Mouse (Mus musculus): ENCODE results near the gene Defb11.
"Not testable (repeated sequence)": the region's sequence is repeated elsewhere in the genome, so short reads cannot be mapped to it uniquely, and the experiment has no call there.

Gene Defb11

DNA sequence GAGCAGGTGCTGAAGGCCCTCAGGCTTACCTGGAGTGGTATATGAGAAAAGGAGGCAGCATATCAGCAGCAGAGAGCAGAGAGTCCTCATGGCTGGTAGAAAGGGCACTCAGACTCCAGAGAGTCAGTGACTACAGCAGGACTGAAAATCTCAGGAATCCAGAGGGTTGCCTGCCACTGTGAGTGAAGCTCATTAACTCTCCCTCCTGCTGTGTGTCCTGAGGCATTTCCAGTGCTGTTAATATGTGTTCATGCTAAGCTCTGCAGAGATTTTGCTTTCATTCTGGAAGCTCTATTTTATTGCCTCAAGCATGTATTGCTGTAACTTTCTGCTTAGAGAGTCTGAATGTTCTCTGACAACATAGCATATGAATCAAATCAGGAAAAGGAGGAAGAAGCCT is at the start of gene Defb11:
TSS of gene Defb11 (minus strand) at position 123 of the 400 bp plus-strand sequence.
- in situ Hi-C loops (cut with MseI, MboI), result not testable (repeated sequence)

GRCm38 (mm10) chr8:21955321-21955720 is 49.1 kb upstream of the Defb11 start:
- in situ Hi-C loops (cut with MseI, MboI), result loop anchor here (5.0 to 25.0 kb wide), 4 partner anchors 193 to 943 kb away; no protein-coding TSS in a partner anchor

DNA sequence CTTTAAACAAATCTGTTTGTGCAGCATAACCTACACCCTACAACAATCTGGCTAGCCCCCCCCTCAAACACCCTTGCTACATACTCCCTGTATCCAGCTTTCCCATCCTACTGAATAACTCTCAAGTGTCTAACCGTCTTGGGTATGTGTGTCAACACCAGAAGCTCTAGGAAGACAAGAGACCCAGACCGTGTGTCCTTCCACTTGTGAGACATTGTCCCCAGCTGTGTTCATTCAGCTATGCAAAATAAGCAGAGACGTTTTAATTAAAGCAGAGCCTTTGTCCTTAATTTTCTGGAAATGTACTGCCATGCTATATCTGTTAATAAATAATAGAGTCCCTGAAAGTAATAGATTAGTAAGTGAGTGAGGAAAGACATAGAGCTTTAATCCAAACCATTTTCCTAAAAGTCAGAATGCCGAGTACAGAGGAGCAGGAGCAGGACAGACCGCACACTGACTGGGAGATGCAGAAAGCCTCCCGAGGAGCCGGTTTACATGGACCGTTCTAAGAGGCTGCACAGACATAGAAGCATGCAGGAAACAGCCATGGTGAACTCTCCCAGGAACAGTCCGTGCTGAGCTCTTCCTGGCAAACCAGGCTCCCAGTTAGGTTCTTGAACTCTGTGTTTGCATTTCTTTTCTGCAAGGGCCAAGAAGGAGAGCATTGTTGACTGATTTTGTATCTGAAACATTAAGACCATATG is 41.3 kb upstream of the Defb11 start:
- in situ Hi-C loops (cut with MseI, MboI), result no loop called here

- in situ Hi-C loops (cut with MseI, MboI), result no loop called here
These were observed 40.2 kb upstream of the Defb11 start, which contains the start of gene Defb13 for GRCm38 (mm10) chr8:21946462-21946861. Gene Defb13, plus strand, starts transcription at chr8:21946762.

DNA sequence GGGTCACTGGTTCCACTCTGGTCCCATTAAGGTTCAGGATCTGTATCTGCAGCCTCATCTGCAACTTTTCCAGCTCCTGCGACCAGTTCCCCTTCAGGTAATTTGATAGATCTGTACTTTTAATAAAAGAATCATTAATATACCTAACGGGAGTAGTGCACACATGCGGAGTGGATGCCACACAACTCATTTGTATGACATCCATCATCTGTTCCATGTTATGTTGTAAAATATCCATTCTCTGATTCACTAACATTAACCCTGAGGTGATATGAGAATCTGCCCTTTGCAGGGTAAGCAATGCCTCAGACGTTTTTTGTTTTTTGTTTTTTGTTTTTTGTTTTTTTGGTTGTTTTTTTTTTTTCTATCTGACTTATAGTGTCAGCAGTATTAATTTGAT is 31.8 kb upstream of the Defb11 start, which contains the start of gene Defb35:
TSS of gene Defb35 (plus strand) at position 301 of the 400 bp plus-strand sequence.
- in situ Hi-C loops (cut with MseI, MboI), result not testable (repeated sequence)

GRCm38 (mm10) chr8:21932610-21933009 is 26.4 kb upstream of the Defb11 start, which contains the start of gene Defb15:
Gene Defb15, minus strand, starts transcription at chr8:21932710.
- in situ Hi-C loops (cut with MseI, MboI), result no loop called here

GRCm38 (mm10) chr8:21930754-21931153 is 24.5 kb upstream of the Defb11 start:
- in situ Hi-C loops (cut with MseI, MboI), result not testable (repeated sequence)

DNA sequence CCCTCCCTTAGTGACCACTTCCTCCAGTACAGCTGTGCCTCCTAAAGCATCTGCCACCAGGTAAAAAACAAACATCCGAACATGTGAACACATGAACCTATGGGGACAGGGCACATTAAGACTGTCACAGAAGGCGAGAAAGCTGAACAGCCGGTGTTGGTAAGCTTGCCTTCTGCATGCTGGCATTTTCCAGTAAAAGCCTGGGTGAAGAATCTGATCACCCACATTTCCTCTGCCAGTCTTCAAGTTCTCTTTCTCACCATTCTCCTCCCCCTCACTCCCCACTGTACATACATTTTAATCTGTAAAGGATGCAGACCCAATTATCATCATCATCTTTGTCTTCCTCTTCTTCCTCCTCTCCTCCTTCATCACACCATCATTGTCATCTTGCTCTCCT is 9.4 kb upstream of the Defb11 start:
- in situ Hi-C loops (cut with MseI, MboI), result no loop called here

DNA sequence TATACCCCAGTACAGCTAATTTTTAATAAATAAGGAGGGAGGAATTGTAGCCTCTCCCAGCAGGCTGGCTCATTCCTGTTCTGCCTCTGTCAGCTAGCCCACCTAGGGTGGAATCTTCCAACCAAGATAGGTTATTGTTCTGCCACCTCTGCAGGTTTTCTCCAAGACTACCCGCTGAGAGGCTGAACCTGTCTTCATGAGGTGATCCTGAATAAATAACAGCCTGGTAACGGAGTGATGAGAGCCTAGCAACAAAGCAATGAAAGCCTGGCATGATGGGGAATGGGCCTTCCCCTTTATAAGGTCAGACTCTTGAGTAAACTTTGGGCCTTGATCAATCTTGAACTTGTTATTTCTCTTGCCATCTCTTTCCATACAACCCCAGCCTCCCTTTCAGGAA is 6.3 kb upstream of the Defb11 start:
- in situ Hi-C loops (cut with MseI, MboI), result no loop called here

DNA sequence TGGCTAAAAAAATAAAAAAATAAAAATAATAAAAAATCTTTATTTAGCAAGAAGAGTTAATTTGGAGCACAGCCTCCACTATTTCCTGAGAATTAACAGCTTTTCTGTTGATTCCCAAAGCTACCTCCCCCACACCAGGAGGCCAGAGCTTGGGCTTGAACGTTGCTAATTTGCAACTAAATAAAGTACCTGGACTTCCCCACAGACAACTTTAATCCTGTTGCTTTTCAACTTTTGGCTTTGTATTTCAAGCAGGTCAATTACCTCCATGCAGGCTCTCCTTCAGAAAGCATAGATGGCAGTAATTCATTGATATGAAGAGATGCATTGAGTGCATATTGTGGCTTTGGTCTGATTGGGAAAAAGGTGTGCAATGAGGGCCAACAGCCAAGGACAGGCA is 5.7 kb upstream of the Defb11 start:
- in situ Hi-C loops (cut with MseI, MboI), result no loop called here

DNA sequence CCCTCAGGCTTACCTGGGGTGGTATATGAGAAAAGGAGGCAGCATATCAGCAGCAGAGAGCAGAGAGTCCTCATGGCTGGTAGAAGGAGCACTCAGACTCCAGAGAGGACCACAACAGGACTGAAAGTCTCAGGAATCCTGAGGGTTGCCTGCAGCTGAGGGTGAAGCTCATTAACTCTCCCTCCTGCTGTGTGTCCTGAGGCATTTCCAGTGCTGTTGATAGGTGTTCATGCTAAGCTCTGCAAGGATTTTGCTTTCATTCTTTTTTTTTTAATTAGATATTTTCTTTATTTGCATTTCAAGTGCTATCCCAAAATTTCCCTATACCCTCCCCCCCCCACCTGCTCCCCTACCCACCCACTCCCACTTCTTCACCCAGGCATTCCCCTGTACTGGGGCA is 20.9 kb downstream of the Defb11 start, which contains the start of gene Defb9:
TSS of gene Defb9 (minus strand) at position 101 of the 400 bp plus-strand sequence.
- in situ Hi-C loops (cut with MseI, MboI), result not testable (repeated sequence)

- in situ Hi-C loops (cut with MseI, MboI), result not testable (repeated sequence)
These were observed 47.6 kb downstream of the Defb11 start, which contains the start of gene Defb10 for GRCm38 (mm10) chr8:21858586-21858985. Gene Defb10, plus strand, starts transcription at chr8:21858901.
